Mouse (Mus musculus): Measurements from ENCODE around the gene Bglap2.
"Not testable (repeated sequence)": the region's sequence is repeated elsewhere in the genome, so short reads cannot be mapped to it uniquely, and the experiment has no call there.

- TF ChIP-seq EP300 (IDR thresholded peaks at IDR 0.05; ENCODE audit: insufficient read depth, low read depth, low read length); CTCF (IDR thresholded peaks at IDR 0.05; ENCODE audit: low read depth, low read length); POLR2A (IDR thresholded peaks at IDR 0.05; ENCODE audit: insufficient read depth, low read length): not testable (repeated sequence)
Observed at GRCm38 (mm10) chr3:88376644-88377043, 1.9 kb downstream of the Bglap2 start.

All from ES-Bruce4 (cell line).